Mouse (Mus musculus) heart, embryonic 16.5 days (tissue): ENCODE measurements around the gene Frem1. TPM values are rescaled to one million over a fixed set of nuclear protein-coding genes. Genes with fewer than 3 reads are reported as not detected.
A peak's percentile ranks its signal among the peaks of the same experiment; 100 is the strongest.

Source experiments
- ATAC-seq: fragments of 200-750 bp; cut with Nextera tagmentation; replicated peaks from 2 replicates; pipeline ENCODE4 v1.8.0; 2017; ENCODE audit warnings: moderate number of reproducible peaks; ENCODE audit not compliant: insufficient read depth, low FRiP score; ENCODE audit errors: extremely low read depth
- H3K27ac ChIP-seq: fragments of 300-500 bp; sonication (generic); 2 replicates; pipeline ENCODE4 v1.5.1; 2014; ENCODE audit warnings: mild to moderate bottlenecking, low read length, control low read depth, moderate library complexity
- H3K27me3 ChIP-seq: fragments of 300-500 bp; sonication (generic); 2 replicates; pipeline ENCODE4 v1.6.1; 2014; ENCODE audit warnings: low read length, mixed read lengths; ENCODE audit not compliant: control insufficient read depth, insufficient read depth
- H3K36me3 ChIP-seq: fragments of 300-500 bp; sonication (generic); 2 replicates; pipeline ENCODE4 v1.6.1; 2014; ENCODE audit not compliant: control insufficient read depth, insufficient read depth
- H3K4me1 ChIP-seq: fragments of 300-500 bp; sonication (generic); 2 replicates; pipeline ENCODE4 v1.6.1; 2014; ENCODE audit warnings: low read length, mixed read lengths; ENCODE audit not compliant: control insufficient read depth, insufficient read depth
- H3K4me2 ChIP-seq: fragments of 300-500 bp; sonication (generic); 2 replicates; pipeline ENCODE4 v1.6.1; 2014; ENCODE audit warnings: low read depth, mild to moderate bottlenecking, control low read depth, low read length
- H3K4me3 ChIP-seq: fragments of 300-500 bp; sonication (generic); 2 replicates; pipeline ENCODE4 v1.5.1; 2014; ENCODE audit warnings: mild to moderate bottlenecking, control low read depth, low read length
- H3K9ac ChIP-seq: fragments of 300-500 bp; sonication (generic); 2 replicates; pipeline ENCODE4 v1.6.1; 2014; ENCODE audit warnings: low read length, control low read depth
- H3K9me3 ChIP-seq: fragments of 300-500 bp; sonication (generic); replicated peaks from 2 replicates; pipeline ENCODE4 v1.6.1; 2016; ENCODE audit warnings: low read length; ENCODE audit not compliant: control insufficient read depth
- WGBS: fragments of 180-500 bp; shearing (Covaris S2); extraction: QIAGEN DNeasy Blood & Tissue Kit; methylation state at CpG from one replicate; pipeline ENCODE4 v1.1.7; 2014; 5-methylcytosine and 5-hydroxymethylcytosine counted together
- polyA plus RNA-seq: library from polyadenylated mRNA; unstranded; fragments of >200 nt; fragmentation: Nextera tagmentation; extraction: Ambion mirVana; gene quantifications from 2 replicates; pipeline ENCODE4 v1.2.1, GENCODE M21; 2015

Gene Frem1
- polyA plus RNA-seq, 1 experiment from 2014 or later = 2.4 TPM

- no peak overlapping the region for H3K4me2 ChIP-seq
- no peaks in the 10 kb centered on the region for H3K36me3 ChIP-seq
- ATAC-seq = no peak
- H3K9me3 ChIP-seq = 0 out of 2 replicates have a peak, but pooled peaks cover 2% of the 10 kb centered on the region
- WGBS = 57% methylated on average over 2 of the region's 2 CpGs
- no peak overlapping the region for H3K9ac ChIP-seq
- H3K4me1 ChIP-seq = no peaks in the 10 kb centered on the region
- H3K4me3 ChIP-seq = no peak overlapping the region
- H3K27ac ChIP-seq = no peak overlapping the region
- no peaks in the 10 kb centered on the region for H3K27me3 ChIP-seq
Observed at GRCm38 (mm10) chr4:83058182-83058581, 6.0 kb upstream of the Frem1 start.

- ATAC-seq = no peak
Observed at GRCm38 (mm10) chr4:83056496-83056895, 4.4 kb upstream of the Frem1 start.

GRCm38 (mm10) chr4:83055444-83055843 is 3.3 kb upstream of the Frem1 start:
- Histone ChIP-seq H3K4me3 (no peak overlapping the region), H3K9me3 (0 out of 2 replicates have a peak, but pooled peaks cover 2% of the 10 kb centered on the region), H3K27ac (no peak overlapping the region), H3K4me1 (peaks cover 11% of the 10 kb centered on the region), H3K9ac (no peak overlapping the region), H3K4me2 (no peak overlapping the region), H3K36me3 (no peaks in the 10 kb centered on the region), H3K27me3 (no peaks in the 10 kb centered on the region; the same call in 1 of the 2 replicates)
- ATAC-seq = no peak
- WGBS = 51% methylated on average over 2 of the region's 2 CpGs

More at GRCm38 (mm10) chr4:83056496-83056895, 4.4 kb upstream of the Frem1 start:
- Histone ChIP-seq H3K4me3 (no peak overlapping the region), H3K4me2 (no peak overlapping the region), H3K4me1 (peaks cover 5% of the 10 kb centered on the region; the same call in 1 of the 2 replicates), H3K36me3 (no peaks in the 10 kb centered on the region), H3K27me3 (no peaks in the 10 kb centered on the region; the same call in 1 of the 2 replicates), H3K9ac (no peak overlapping the region), H3K27ac (no peak overlapping the region), H3K9me3 (0 out of 2 replicates have a peak, but pooled peaks cover 2% of the 10 kb centered on the region)
- 88% methylated on average over 6 of the region's 6 CpGs for WGBS

GRCm38 (mm10) chr4:83053206-83053605 is 1.1 kb upstream of the Frem1 start:
- no peaks in the 10 kb centered on the region for H3K9me3 ChIP-seq
- H3K4me1 ChIP-seq = peaks cover 23% of the 10 kb centered on the region
- no peak overlapping the region for H3K27ac ChIP-seq
- no peak for ATAC-seq
- no peaks in the 10 kb centered on the region for H3K36me3 ChIP-seq
- 80% methylated on average over 8 of the region's 8 CpGs for WGBS
- no peak overlapping the region for H3K4me3 ChIP-seq
- no peak overlapping the region for H3K4me2 ChIP-seq
- H3K27me3 ChIP-seq = no peaks in the 10 kb centered on the region; the same call in 1 of the 2 replicates
- no peak overlapping the region for H3K9ac ChIP-seq

- no peak overlapping the region; the same call in 1 of the 2 replicates for H3K27ac ChIP-seq
- H3K36me3 ChIP-seq = no peaks in the 10 kb centered on the region
- ATAC-seq = no peak
- H3K27me3 ChIP-seq = no peaks in the 10 kb centered on the region; the same call in 1 of the 2 replicates
- H3K4me2 ChIP-seq = peak overlapping the region; percentile 63
- H3K4me1 ChIP-seq = peaks cover 23% of the 10 kb centered on the region
- H3K4me3 ChIP-seq = peak overlapping the region; percentile 47
- WGBS = 22% methylated on average over 8 of the region's 8 CpGs
- H3K9ac ChIP-seq = peak overlapping the region; percentile 46
- no peaks in the 10 kb centered on the region for H3K9me3 ChIP-seq
Observed at GRCm38 (mm10) chr4:83051176-83051575, 963 bp downstream of the Frem1 start.

- Histone ChIP-seq H3K36me3 (no peaks in the 10 kb centered on the region), H3K4me2 (peak overlapping the region; percentile 63), H3K27me3 (no peaks in the 10 kb centered on the region; the same call in 1 of the 2 replicates), H3K27ac (no peak overlapping the region), H3K9me3 (no peaks in the 10 kb centered on the region), H3K4me3 (peak overlapping the region; percentile 47), H3K9ac (no peak overlapping the region; the same call in 1 of the 2 replicates), H3K4me1 (peaks cover 23% of the 10 kb centered on the region)
- 37% methylated on average over 5 of the region's 5 CpGs for WGBS
- no peak for ATAC-seq
Observed at GRCm38 (mm10) chr4:83050151-83050796, 1.9 kb downstream of the Frem1 start.

GRCm38 (mm10) chr4:83049288-83049687 is 2.9 kb downstream of the Frem1 start:
- Histone ChIP-seq H3K9me3 (no peaks in the 10 kb centered on the region), H3K4me2 (peak overlapping the region; percentile 16; the same call in 1 of the 2 replicates), H3K36me3 (no peaks in the 10 kb centered on the region), H3K4me3 (no peak overlapping the region), H3K27ac (no peak overlapping the region), H3K9ac (no peak overlapping the region), H3K27me3 (no peaks in the 10 kb centered on the region; the same call in 1 of the 2 replicates), H3K4me1 (peaks cover 23% of the 10 kb centered on the region)
- 55% methylated on average over 3 of the region's 3 CpGs for WGBS
- no peak for ATAC-seq

GRCm38 (mm10) chr4:83048561-83048960 is 3.6 kb downstream of the Frem1 start:
- H3K27me3 ChIP-seq = no peaks in the 10 kb centered on the region; the same call in 1 of the 2 replicates
- no peaks in the 10 kb centered on the region for H3K36me3 ChIP-seq
- no peak for ATAC-seq
- no peak overlapping the region for H3K9ac ChIP-seq
- no peaks in the 10 kb centered on the region for H3K9me3 ChIP-seq
- H3K4me3 ChIP-seq = no peak overlapping the region
- H3K27ac ChIP-seq = no peak overlapping the region
- H3K4me1 ChIP-seq = peaks cover 23% of the 10 kb centered on the region
- WGBS = 25% methylated on average over 2 of the region's 2 CpGs
- peak overlapping the region; percentile 6; the same call in 1 of the 2 replicates for H3K4me2 ChIP-seq

- Histone ChIP-seq H3K4me2 (no peak overlapping the region), H3K9ac (no peak overlapping the region), H3K4me3 (no peak overlapping the region), H3K9me3 (no peaks in the 10 kb centered on the region), H3K36me3 (no peaks in the 10 kb centered on the region), H3K27ac (no peak overlapping the region), H3K27me3 (no peaks in the 10 kb centered on the region), H3K4me1 (peaks cover 20% of the 10 kb centered on the region)
- whole genome bisulfite sequencing = 42% methylated on average over 2 of the region's 2 CpGs
- no peak for ATAC-seq
Observed at GRCm38 (mm10) chr4:83046806-83047205, 5.3 kb downstream of the Frem1 start.
